9 mouse cellular contexts compared by ENCODE assay signal in the genomic region with DNA sequence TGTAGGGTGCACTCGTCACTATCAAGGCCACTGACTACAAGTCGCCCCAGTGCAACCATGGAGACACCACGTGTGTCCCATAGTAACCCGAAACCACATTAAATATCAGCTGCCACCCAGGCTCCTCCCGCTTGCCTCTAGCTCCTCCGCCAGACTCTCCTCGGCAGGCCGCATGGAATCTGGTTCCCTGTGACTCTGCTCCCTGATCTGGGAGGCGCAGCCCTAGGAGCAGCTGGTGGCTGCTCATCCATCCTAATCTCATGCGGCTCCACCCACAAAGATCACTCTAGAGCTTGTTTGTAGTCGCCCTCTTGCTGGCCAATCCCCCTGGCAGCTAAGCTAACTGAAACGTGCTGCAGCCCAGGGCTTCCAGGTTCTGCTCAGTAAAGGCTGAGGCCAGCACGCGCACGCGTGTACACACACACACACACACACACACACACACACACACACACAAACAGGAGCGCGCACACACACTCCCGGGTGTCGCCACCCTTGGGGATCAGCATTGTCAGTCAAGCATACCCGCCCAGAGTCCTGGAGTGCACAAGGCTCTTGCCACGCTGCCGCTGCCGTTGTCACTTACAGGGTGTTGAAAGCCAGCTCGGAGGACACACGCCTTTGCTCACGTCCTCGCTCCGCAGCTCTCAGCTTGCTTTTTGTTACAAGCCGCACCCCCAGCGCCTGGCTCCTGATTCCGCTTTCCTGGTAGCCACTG.
A peak's percentile ranks its signal among the peaks of the same experiment; 100 is the strongest.
DNase-seq lines count a peak whose midpoint lies in the region; ATAC-seq and TF ChIP-seq lines count a peak whose summit lies in the region.
"Had no signal": no experiment of that assay in that cellular context is flagged by ENCODE, and none has a peak within 500 bp of the region (broad histone marks: within the 10 kb centered on the region; RNA-seq: fewer than 3 reads in every experiment).

No protein-coding gene starts in this region.

- peak; percentile 97 for ATAC-seq in kidney, embryonic 16.5 days (ENCODE audit: low FRiP score, low TSS enrichment)
- peak; percentile 72 for ATAC-seq in embryonic facial prominence, embryonic 15.5 days (ENCODE audit: insufficient number of reproducible peaks, low FRiP score, low TSS enrichment, low read depth)
- ATAC-seq in CD4-positive, CD25-positive, alpha-beta regulatory T cell, adult 4 months = no peak

- under 1% methylated on average over 32 of the region's 32 CpGs for WGBS in kidney, embryonic 16.5 days
- under 1% methylated on average over 32 of the region's 32 CpGs for WGBS in embryonic facial prominence, embryonic 15.5 days
- WGBS in hindbrain, embryonic 10.5 days = under 1% methylated on average over 32 of the region's 32 CpGs
- under 1% methylated on average over 32 of the region's 32 CpGs for WGBS in midbrain, embryonic 10.5 days

- no peak for TF ChIP-seq CTCF in left cerebral cortex, adult 2 months (IDR thresholded peaks at IDR 0.05)

- 0 out of 2 replicates have a peak, but pooled peaks cover 6% of the 10 kb centered on the region for H3K4me1 ChIP-seq in kidney, embryonic 16.5 days (ENCODE audit: insufficient read depth, low read length)
- peaks cover 12% of the 10 kb centered on the region for H3K4me1 ChIP-seq in embryonic facial prominence, embryonic 15.5 days
- H3K4me1 ChIP-seq in hindbrain, embryonic 10.5 days (replicated peaks) = peaks cover 24% of the 10 kb centered on the region
- peaks cover 23% of the 10 kb centered on the region for H3K4me1 ChIP-seq in midbrain, embryonic 10.5 days

- H3K36me3 ChIP-seq in kidney, embryonic 16.5 days (ENCODE audit: insufficient read depth, low read length) = no peaks in the 10 kb centered on the region
- H3K36me3 ChIP-seq in embryonic facial prominence, embryonic 15.5 days = no peaks in the 10 kb centered on the region
- no peaks in the 10 kb centered on the region for H3K36me3 ChIP-seq in hindbrain, embryonic 10.5 days
- H3K36me3 ChIP-seq in midbrain, embryonic 10.5 days = no peaks in the 10 kb centered on the region

- H3K9ac ChIP-seq in kidney, embryonic 16.5 days (replicated peaks; ENCODE audit: low read length) = peak overlapping the region; percentile 51; the same call in 1 of the 2 replicates
- H3K9ac ChIP-seq in embryonic facial prominence, embryonic 15.5 days = no peak overlapping the region

- H3K4me3 ChIP-seq in kidney, embryonic 16.5 days (ENCODE audit: low read length) = peak overlapping the region; percentile 34
- H3K4me3 ChIP-seq in embryonic facial prominence, embryonic 15.5 days (replicated peaks) = peak overlapping the region; percentile 32
- H3K4me3 ChIP-seq in hindbrain, embryonic 10.5 days = peak overlapping the region; percentile 56
- H3K4me3 ChIP-seq in left cerebral cortex, adult 2 months = peak overlapping the region; percentile 41
- H3K4me3 ChIP-seq in midbrain, embryonic 10.5 days = peak overlapping the region; percentile 57
- H3K4me3 ChIP-seq: heart, adult 2 months had no signal

- intact Hi-C loops in left cerebral cortex, adult 2 months (cut with DNase I) = loop anchor here (2.0 kb wide), 1 partner anchor 124 kb away; no protein-coding TSS in a partner anchor

- no peaks in the 10 kb centered on the region for H3K9me3 ChIP-seq in kidney, embryonic 16.5 days (ENCODE audit: low read length)
- no peaks in the 10 kb centered on the region for H3K9me3 ChIP-seq in embryonic facial prominence, embryonic 15.5 days (replicated peaks)
- no peaks in the 10 kb centered on the region for H3K9me3 ChIP-seq in hindbrain, embryonic 10.5 days
- no peaks in the 10 kb centered on the region for H3K9me3 ChIP-seq in midbrain, embryonic 10.5 days (replicated peaks)

- no peak for DNase-seq in kidney, adult 9 months
- DNase-seq in hindbrain, embryonic 10.5 days (ENCODE audit: low spot score) = peak; percentile 82
- DNase-seq in left cerebral cortex, adult 2 months (ENCODE audit: extremely low spot score in 1 of 2, low spot score in 2 of 2) = peak; percentile 31 to 36
- DNase-seq in midbrain, embryonic 10.5 days (ENCODE audit: low spot score) = peak; percentile 79
- DNase-seq in right cerebral cortex, postnatal 4 days = peak; percentile 62

- H3K27me3 ChIP-seq in kidney, embryonic 16.5 days (ENCODE audit: insufficient read depth, low read length) = no peaks in the 10 kb centered on the region
- H3K27me3 ChIP-seq in embryonic facial prominence, embryonic 15.5 days = 0 out of 2 replicates have a peak, but pooled peaks cover 5% of the 10 kb centered on the region
- H3K27me3 ChIP-seq in hindbrain, embryonic 10.5 days (ENCODE audit: insufficient read depth, poor library complexity, severe bottlenecking) = no peaks in the 10 kb centered on the region
- H3K27me3 ChIP-seq in midbrain, embryonic 10.5 days (ENCODE audit: low read depth, poor library complexity, severe bottlenecking) = no peaks in the 10 kb centered on the region

- peak overlapping the region; percentile 60 for H3K4me2 ChIP-seq in kidney, embryonic 16.5 days (replicated peaks; ENCODE audit: low read depth, low read length)
- H3K4me2 ChIP-seq in embryonic facial prominence, embryonic 15.5 days (replicated peaks) = peak overlapping the region; percentile 53

- H3K27ac ChIP-seq in kidney, embryonic 16.5 days (ENCODE audit: low read length) = 0 out of 2 replicates have a peak overlapping the region, but pooled peaks have one; percentile 18
- H3K27ac ChIP-seq in embryonic facial prominence, embryonic 15.5 days (replicated peaks) = no peak overlapping the region
- peak overlapping the region; percentile 86 for H3K27ac ChIP-seq in hindbrain, embryonic 10.5 days
- H3K27ac ChIP-seq in left cerebral cortex, adult 2 months = no peak overlapping the region
- H3K27ac ChIP-seq in midbrain, embryonic 10.5 days (replicated peaks) = peak overlapping the region; percentile 86
- H3K27ac ChIP-seq: heart, adult 2 months had no signal

Comparison
In these comparisons a context has a peak if more than half of its experiments do, and no peak if none do; other contexts are left out.
1. H3K27ac ChIP-seq: peak in kidney, embryonic 16.5 days (single experiment), hindbrain, embryonic 10.5 days (single experiment) and midbrain, embryonic 10.5 days (single experiment); none in embryonic facial prominence, embryonic 15.5 days (single experiment) and left cerebral cortex, adult 2 months (single experiment).
2. Peak in every context shown above with its lines, with median percentiles within 50 percentile points of each other: H3K4me3 ChIP-seq.